Mouse (Mus musculus) cerebellum, postnatal 25 days (tissue): ENCODE results near the gene Foxp1.

Source experiments
- DNase-seq, 2 experiments: peaks; one replicate each; pipeline ENCODE4 v3.0.0; 2021; ENCODE audit warnings: mixed read lengths in 2 of 2

The Foxp1 gene

DNA sequence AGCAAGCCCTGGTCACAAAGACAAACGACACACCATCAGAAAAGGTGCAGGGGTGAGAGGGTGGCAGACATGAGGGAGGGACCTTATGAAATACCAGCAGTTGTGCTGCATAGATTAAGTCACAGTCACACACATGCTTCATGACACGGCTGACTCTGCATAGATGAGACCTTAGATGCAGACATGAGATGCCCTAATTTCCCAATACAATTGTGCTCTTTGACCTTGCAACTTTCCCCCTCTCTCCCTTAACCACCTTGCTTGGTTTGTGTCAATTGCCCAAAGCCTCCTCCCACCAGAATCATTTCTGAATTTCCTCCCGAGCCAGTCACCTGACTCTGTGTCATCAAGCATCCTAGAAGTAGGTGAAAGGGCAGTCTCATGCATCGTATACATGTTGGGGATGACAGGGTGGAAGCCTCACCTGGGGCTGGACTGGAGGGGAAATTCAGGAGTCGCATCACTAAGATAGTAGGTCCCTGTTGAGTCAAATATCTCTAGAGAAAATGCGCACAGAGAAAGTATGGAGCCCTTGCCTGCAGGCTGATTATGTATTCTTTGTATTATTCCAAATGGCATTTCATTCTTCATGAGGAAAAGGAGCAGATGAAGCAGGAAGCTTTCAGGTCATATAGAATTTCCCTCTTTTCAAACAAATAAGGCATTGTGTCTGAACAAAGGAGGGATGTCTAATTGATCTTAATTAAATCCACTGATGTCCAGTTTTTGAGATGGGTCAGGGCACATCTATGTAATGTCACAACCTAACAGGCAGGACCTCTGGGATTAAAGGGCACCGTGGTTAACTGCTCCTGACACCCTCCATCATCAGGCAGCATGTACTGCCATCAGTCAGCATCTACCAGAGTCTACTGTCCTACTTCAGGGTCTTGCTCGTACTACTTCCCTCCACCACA, 486.8 kb downstream of the Foxp1 start:
- no peak for DNase-seq

DNA sequence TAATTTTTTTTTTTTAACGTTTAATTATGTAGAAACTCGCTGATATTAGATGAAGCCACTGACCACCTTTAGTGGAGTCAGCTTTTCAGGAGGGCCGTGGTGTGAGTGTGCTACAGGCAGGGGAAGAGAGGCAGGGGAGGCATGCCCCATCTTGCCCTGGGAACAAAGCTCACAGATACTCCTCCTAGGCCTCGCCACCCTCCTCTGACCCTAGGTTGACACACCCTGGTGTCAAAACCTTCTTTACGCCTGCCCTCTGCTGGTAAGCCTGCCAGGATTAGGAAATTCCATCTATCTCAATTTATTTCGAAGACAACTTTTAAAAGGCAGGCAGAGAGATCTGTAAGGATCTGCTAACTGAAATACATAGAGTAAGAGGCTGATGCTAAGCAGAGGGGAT, 489.5 kb downstream of the Foxp1 start:
- DNase-seq: no peak

DNA sequence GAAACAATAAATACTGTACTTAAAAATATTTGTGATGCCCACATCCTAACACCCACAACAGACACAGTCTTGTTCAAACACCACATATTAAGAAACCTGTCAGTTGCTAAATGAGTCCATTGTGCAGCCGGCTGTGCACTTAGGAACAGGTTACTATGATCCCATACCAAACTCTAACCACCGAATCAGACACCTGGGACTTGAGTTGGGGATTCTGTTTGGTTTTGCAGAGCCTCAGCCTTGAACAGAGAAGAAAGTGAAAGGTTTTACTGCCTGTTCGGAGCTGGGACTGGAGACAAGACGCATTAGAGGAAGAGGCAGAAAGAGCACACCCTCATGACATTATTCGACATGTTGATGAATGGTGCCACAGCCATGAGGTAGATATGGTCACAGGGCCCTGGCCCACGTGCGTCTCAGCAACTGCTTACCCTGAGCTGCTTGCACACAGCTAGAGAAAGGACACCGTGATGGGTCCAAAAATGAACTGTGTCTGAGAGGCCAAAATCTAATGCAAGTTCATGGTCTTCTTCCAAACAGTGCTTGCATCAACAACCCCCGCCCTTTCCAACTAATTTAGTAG, 491.1 kb downstream of the Foxp1 start:
- DNase-seq: no peak

DNA sequence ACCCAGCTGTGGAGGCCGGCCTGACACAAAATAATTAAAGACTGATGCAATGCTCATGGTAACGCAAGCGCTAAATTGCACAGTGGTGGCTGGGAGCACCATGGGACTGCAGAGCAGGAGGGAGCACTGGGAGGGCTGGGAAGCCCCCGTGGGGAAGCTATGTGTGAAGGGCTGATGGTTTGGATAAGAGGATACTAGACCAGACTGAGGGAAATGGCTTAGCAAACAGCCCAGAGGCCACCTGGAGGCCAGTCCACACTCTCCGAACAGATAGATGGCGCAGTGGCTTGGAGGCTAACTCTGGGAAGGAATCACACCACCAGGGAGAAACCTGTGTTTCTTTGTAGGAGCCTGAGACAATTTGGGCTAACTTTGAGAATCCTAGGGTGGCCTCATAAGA, 492.3 kb downstream of the Foxp1 start:
- peak in 1 of 2 experiments; percentile 13 for DNase-seq

DNA sequence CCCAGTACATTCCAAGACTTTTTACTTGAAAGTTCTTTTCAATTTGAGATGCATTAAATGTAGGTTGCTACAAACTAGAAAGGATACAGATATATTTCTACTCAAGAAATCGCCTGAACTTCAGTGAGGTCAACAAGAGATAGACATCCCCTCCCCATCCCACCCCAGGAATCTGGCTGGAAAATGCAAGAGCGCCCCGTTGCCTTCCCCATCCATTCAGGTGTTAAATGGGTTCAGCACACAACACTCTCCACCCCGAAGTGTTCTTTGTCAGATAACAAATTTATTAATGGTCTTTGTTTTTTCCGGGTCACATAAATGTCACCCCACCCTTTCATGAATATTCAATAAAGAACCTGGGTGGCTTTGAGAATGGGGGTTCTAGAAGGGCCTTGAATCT, 493.1 kb downstream of the Foxp1 start:
- no peak for DNase-seq

DNA sequence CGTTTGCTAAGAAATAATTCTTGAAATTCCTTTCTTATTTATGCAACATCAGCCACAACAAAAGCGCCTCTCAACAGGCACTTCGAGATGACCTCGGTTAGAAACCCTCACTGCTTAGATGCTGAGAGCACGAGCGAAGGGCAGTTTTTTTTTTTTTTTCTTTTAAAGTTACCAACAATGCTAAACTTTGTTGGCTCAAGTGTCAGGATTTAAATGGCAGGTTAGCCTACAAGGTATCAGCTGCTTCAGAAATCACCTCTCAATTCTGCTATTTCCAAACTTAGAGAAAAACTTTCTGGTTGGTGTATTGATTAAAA, 493.6 kb downstream of the Foxp1 start:
- DNase-seq: no peak

DNA sequence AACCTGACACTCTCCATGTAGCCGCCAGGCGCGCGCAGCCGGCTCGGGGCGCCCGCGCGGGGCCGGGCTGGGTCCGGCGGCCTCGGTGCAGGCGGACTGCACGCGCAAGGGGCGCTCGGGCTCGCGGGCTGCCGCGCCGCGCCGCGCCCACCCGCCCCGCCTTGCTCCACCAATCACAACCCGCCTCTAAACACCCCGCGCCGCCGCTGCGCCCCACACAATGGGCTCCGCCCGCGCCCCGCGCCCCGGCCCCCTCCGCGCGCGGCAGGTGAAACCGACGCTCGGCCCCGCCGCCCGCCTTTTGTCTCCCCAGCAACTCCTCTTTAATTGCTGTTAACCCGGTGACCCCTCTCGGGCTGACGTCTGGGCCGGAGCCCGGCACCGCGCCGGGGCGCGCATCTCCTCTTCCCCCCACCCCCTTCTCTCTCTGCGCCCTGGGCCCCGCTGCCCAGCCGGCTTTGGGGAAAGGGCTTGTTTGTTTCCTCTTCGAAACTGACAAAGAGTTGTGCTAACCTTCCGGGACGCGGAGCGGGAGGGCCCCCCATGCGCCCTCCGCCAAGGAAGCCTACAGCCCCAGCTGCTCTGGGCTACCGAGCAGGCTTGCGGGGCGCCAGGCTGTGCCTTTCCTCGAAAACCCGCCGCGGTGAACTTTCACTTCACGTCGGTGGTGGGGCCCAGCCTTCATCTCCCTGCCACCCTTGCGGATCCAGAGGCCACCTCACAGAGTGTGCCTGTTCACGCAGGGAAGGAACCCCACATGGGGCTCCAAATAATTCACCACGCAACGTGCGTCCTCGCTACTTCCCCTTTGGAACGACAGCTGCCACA, 494.1 kb downstream of the Foxp1 start:
- DNase-seq: peak; percentile 32 to 39

DNA sequence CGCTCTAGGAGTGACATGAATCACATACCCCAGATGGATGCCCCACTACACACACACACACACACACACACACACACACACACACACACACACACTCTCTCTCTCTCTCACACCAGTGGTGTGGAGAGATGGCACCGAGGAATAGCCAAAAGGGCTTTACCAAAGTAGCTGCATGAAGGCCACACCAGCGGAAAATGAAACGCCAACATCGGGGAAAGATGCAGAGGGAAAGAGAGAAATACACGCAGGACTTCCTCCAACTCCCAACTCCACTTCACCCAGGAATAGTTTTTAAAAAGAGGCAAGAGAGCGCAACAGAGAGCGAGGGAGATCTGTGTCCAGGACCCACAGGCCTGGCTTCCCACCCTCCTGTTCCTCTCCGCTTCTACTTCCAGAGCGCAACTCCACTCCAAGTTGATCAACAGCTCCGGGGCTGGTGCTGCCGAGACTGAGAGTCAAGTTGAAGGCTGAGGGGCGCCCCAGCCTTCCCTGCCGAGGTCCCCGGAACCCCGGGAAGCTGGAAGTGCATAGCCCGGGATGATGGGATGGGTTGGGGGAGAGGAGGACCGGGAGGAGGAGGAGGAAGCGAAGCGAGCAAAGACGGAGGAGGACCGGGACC, 494.9 kb downstream of the Foxp1 start:
- DNase-seq: no peak

DNA sequence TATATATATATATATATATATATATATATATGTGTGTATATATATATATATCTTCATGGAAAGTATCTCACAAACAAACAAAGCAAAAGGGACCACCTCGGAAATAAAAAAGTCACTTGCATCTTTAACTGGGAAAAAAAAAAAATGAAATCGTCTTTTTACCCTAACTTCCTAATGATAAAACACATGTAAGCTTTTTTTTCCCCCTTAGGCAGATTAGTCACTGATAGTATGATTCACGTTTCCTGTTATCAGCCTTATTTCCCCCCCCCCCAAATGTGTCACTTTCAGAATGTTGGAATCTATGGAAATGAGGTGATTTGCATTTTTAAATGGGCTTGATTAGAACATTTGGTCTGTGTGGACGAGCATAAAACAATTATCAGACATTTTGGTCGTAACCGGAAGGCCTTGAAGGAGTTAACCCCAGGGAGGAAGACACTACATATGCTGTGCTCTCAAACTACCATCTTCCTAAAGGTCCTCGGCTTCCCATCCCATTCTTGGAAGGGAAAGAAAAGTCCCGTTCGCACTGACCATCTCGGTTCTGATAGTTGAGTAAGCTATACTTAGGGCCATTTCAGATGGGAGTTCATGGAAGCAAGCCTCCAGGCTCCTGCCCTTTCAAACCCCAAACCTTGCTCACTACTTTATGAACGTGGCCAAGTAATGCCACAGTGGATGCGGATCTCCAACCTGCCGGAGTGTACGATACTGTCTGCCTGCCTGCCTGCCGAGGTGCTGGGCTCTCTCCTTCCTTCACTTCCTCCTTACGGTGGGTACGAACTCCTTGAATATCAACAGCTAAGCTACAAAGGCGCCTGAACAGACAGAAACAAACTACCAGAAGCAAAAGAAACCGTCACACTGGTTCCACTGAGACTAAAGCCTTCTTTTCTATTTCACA, 495.6 kb downstream of the Foxp1 start:
- no peak for DNase-seq

DNA sequence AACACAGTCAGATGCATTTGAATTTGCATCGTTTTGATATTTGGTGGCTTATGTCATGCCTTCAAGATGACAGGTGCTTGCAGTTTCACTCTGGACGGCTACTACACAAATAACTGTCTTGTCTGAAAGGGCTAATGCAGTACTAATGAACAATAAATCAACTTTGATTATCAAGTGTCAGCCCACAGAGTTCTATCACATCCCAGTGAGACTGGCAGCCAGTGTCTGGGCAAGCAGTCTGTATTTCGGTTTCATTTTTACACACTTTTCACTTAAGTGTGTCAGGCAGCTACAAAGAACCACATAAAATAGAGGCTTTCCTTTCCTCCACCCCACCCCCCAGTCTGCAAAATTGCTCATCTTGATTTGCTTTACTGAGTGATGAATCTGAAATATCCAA, 496.5 kb downstream of the Foxp1 start:
- DNase-seq: no peak

DNA sequence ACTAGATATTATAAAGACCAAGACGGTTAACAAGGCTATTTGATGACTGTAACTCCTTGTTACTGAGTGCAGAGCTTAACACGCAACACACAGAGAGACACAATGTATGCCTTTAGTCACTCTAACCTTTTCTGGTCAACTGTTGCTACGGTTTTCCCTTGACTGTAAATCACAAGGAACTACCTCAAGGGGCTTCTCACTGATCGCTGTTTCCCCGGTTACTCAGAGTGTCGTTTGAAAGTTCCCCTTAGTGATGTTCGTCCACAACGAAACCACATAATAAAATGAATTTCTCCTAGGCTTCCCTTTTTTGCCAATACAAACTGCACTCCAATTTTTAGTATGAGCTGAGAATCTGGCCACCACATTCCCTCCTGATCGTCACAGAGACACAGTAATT, 497.9 kb downstream of the Foxp1 start:
- DNase-seq: no peak

DNA sequence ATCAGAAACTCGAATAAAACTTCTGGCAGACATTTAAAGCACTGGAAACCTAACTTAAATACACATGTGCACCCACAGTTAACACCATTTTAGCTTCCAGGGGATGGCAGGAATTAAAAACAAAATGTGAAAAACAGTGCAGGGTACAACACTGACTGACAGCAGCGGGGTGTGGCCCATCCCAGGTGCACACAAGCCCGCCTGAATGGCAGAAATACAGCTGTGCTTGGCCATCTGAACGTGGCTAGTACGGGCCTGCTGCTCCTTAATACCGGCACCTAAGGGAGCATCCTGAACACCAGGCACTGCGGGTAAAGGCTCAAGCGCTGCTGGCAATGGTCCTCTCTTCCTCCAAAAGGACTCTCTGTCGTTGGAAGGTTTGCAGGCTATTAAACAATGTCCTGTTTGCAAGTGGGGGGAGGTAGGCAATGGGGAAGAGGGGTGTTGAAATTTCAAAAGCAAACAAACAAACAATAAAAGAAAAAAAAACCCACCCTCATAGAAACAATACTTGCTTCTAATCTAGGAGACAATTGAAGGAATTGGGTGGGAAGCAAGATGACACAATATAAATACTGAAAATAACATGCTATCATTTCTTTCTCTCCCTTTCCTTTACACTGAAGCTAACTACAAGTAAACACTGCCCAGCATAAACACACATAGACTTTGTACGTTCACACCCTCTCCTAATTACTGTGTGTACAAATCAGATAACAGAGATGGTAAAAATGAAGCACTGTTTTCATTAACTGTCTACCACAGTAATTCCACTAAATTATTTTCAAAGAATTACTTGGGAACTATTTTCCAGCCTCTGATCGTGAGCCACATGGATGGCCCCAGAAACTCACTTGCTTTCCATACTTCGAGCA, 501.7 kb downstream of the Foxp1 start:
- DNase-seq: no peak

DNA sequence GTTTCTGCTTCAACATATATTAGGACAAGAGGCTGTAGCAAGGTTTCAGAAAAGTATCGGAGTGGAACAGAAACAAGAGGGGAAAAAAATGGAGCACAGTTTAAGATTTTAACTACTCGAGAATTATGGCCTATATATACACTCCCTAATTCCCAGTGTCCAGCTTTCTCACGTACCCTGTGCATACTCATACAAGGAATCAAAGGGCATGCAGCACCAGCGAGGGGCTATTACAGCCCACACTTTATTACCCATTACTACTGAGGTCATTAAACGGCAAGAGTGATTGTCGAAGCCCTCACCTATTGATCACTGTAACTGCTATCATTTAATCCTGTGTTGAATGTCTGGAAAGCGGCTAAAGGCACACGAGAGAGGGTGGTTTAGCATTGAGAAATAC, 502.8 kb downstream of the Foxp1 start:
- no peak for DNase-seq

DNA sequence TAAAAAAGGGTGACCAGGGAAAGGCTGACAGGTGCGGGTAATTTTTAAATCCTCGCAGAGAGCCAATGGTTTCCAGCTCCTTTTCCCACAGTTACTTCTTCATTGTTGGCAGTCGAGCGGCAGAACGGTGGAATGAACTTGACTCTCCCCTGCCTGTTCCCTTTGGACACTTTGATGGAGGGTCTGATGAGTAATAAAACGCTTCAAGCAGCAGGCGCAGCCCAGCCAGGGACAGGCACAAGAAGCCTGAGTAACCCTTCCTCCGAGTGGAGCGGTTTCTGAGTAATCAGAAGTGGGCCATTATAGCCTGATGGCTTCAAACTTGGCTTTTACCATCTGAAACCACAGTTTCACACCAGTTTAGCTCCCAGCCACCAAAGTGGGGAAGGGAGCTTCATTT, 503.3 kb downstream of the Foxp1 start:
- DNase-seq: no peak

DNA sequence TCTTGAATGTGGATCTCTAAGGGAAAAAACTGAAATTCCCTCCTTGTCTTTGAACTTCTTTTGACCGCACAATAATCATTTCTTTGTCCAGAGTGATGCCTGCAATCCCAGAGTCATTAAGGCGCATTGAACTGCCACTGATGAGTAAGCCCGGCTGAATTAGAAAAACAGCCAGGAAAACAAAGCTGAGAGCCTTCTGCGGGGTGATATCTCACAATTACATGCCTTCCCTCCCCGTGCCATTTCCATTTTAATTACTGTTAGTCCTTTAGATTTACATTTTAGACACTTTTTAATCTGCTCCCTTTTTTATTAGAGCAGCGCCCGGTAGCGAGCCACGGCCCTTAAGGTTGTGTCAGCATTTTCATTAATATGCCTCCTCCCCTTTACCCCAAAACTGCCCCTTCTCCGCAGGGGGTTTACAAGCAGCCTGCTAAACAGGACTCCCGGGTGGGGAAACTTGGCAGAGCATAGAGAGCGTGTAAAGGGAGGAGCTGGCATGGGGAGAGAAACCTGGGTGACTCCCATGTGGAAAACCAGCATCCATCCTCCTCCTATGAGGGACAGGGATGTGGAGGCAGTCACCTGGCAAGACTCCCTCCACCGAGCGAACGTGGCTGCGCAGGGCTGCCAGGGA, 508.5 kb downstream of the Foxp1 start:
- peak; percentile 17 to 19 for DNase-seq

DNA sequence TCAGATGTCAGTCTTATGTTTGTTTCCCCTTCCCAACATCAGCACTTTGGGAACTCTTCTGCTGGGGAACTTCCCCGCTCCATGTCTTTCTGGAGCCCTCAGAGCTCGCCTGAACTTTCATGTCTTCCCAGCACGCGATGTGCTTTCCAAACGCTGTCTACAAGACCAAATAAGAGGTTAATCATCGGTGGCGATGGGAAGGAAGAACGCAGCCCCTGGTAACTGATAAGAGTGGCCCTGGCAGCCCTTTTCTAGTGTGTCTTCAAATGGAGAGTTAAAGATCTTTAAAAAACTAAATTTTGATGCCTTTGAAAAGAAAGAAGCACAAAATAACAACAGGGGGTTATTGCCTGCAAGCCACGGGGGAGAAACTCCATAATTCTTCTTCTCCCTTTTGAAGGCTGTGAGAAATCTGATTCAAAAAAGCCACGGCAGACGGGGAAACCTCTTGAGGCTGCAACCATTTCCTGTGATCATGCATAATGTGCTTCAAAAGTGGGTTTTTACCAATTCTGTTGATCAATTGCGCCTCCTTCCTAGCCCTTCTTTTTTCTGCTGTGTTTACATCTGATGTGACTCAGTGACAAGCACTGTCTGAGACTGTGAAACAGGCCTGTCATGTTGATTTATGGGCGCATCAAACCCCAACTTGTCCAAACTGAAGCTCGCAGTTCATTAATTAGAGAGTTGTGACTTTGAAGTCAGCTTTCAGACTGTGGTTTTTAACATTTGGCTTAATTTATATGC, 509.2 kb downstream of the Foxp1 start:
- no peak for DNase-seq

DNA sequence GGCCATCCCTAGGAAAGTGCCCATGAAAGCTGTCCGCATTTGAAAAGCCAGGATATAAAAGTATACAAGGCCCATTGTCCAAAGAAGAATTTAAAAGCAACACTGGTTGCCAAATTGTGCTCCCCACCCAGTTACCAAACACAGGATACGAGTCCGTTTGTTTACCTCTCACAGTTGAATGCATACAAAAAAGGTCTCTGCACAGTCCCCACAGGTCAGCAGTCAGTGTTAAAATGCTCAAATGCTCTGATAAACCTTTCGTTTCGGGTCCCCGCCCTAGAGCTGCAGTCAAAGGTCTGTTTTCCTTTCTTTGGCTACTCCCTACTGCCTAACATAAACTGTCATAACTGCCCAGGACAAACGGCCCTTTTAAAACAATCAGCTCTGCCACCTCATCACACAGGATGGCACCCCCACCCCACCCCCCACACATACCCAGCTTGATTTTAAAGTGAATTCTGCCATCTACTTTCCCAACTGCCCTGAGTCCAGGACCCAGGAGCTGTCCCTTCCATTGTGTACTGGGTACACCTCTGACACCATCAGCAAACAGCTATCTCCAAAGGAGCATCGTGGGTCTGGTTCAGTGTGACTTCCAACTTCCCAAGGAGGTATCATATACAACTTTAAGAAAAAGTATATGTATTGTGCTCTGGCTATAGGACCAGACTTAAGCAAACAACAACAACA, 510.5 kb downstream of the Foxp1 start:
- no peak for DNase-seq

DNA sequence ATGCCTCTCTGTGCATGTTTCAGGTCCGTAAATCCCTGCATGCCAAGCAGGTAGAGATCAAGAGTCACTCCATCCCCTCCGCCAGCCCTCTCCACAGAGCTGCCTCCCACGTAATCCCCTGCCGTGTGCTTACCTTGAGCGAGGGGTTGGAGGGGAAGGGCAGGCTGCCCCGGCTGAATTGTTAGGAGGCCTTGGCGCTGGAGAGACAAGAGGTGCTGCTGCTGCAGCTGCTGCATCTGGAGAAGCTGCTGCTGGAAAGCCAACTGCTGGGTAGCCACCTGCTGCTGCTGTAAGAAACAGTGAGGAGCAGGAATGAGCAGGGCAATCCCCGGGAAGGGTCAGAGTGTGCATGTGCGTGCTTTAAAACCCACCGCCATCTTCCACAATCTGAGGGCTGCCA, 512.8 kb downstream of the Foxp1 start:
- no peak for DNase-seq

DNA sequence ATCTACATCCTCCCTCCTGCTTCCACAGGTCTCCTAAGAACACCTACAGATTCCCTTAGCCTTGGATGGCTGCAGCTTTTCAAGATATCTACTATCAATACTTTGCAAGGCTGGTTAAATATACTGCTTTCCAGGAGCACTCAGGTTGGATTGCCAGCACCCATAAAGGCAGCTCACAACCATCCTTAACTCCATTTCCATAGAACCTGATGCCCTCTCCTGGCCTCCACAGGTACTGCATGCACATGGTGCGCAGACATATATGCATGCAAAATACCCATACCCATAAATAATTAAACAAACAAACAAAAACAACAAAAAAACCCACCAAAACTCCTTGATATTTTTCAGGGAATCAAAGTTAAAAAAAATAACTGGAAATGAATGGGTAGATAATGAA, 514.0 kb downstream of the Foxp1 start:
- peak in 1 of 2 experiments; percentile 21 for DNase-seq
